Mouse (Mus musculus) liver, embryonic 13.5 days (tissue): Measurements from ENCODE around the gene Peli2. TPM values are rescaled to one million over a fixed set of nuclear protein-coding genes. Genes with fewer than 3 reads are reported as not detected.

Source experiments
- ATAC-seq: fragments of 200-750 bp; cut with Nextera tagmentation; 2 replicates; pipeline ENCODE4 v1.8.0; 2017; ENCODE audit warnings: low read depth, mild to moderate bottlenecking, moderate number of reproducible peaks, moderate library complexity
- DNase-seq: peaks from one replicate; pipeline ENCODE4 v3.0.0; 2022
- H3K27ac ChIP-seq: fragments of 300-500 bp; sonication (generic); 2 replicates; pipeline ENCODE4 v1.5.1; 2015; ENCODE audit warnings: moderate library complexity, mild to moderate bottlenecking, inconsistent platforms
- H3K27me3 ChIP-seq: fragments of 300-500 bp; sonication (generic); 2 replicates; pipeline ENCODE4 v1.6.1; 2015; ENCODE audit warnings: mild to moderate bottlenecking, inconsistent platforms
- H3K36me3 ChIP-seq: fragments of 300-500 bp; sonication (generic); 2 replicates; pipeline ENCODE4 v1.6.1; 2015; ENCODE audit warnings: mild to moderate bottlenecking, inconsistent platforms
- H3K4me1 ChIP-seq: fragments of 300-500 bp; sonication (generic); replicated peaks from 2 replicates; pipeline ENCODE4 v1.6.1; 2015; ENCODE audit warnings: inconsistent platforms
- H3K4me2 ChIP-seq: fragments of 300-500 bp; sonication (generic); 2 replicates; pipeline ENCODE4 v1.6.1; 2015; ENCODE audit warnings: inconsistent platforms, mild to moderate bottlenecking, moderate library complexity
- H3K4me3 ChIP-seq: fragments of 300-500 bp; sonication (generic); replicated peaks from 2 replicates; pipeline ENCODE4 v1.5.1; 2015; ENCODE audit warnings: mild to moderate bottlenecking, inconsistent platforms
- H3K9ac ChIP-seq: fragments of 300-500 bp; sonication (generic); 2 replicates; pipeline ENCODE4 v1.6.1; 2015; ENCODE audit warnings: mild to moderate bottlenecking, inconsistent platforms
- H3K9me3 ChIP-seq: fragments of 300-500 bp; sonication (generic); replicated peaks from 2 replicates; pipeline ENCODE4 v1.6.1; 2016; ENCODE audit warnings: inconsistent platforms
- WGBS: fragments of 180-500 bp; shearing (Covaris S2); methylation state at CpG from one replicate; pipeline ENCODE4 v1.1.7; 2015; ENCODE audit not compliant: insufficient replicate concordance; 5-methylcytosine and 5-hydroxymethylcytosine counted together
- polyA plus RNA-seq: library from polyadenylated mRNA; unstranded; fragments of >200 nt; fragmentation: Nextera tagmentation; extraction: Ambion mirVana; gene quantifications from 2 replicates; pipeline ENCODE4 v1.2.1, GENCODE M21; 2015

The Peli2 gene
- polyA plus RNA-seq, 1 experiment from 2014 or later: 0.77 TPM

DNA sequence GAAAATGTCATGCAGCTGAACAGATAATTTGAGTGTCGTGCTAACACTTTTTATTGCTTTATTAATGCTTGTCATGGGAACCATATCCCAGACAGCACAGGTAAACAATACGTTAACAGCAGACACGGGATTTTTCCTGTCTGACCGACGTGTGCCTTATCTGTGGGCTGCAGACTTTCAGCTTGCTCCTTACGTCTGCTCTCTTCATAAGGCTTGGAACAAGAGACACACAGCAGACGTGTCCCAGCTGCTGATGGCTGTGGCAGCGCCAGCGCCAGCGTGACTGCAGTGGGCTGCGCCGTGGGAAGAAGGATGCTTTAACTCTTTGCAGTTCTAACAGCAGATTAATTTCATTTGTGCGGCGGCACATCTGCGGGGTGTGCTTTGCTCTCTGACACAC lies 86.5 kb downstream of the Peli2 start:
- no peak overlapping the region for H3K4me3 ChIP-seq
- ATAC-seq (no peak), DNase-seq (no peak)
- no peaks in the 10 kb centered on the region for H3K9me3 ChIP-seq
- 27% methylated on average over 15 of the region's 15 CpGs for WGBS
- no peaks in the 10 kb centered on the region for H3K27me3 ChIP-seq
- no peaks in the 10 kb centered on the region for H3K36me3 ChIP-seq
- H3K4me1 ChIP-seq: peaks cover 18% of the 10 kb centered on the region
- H3K4me2 ChIP-seq: no peak overlapping the region
- no peak overlapping the region for H3K9ac ChIP-seq
- no peak overlapping the region for H3K27ac ChIP-seq

DNA sequence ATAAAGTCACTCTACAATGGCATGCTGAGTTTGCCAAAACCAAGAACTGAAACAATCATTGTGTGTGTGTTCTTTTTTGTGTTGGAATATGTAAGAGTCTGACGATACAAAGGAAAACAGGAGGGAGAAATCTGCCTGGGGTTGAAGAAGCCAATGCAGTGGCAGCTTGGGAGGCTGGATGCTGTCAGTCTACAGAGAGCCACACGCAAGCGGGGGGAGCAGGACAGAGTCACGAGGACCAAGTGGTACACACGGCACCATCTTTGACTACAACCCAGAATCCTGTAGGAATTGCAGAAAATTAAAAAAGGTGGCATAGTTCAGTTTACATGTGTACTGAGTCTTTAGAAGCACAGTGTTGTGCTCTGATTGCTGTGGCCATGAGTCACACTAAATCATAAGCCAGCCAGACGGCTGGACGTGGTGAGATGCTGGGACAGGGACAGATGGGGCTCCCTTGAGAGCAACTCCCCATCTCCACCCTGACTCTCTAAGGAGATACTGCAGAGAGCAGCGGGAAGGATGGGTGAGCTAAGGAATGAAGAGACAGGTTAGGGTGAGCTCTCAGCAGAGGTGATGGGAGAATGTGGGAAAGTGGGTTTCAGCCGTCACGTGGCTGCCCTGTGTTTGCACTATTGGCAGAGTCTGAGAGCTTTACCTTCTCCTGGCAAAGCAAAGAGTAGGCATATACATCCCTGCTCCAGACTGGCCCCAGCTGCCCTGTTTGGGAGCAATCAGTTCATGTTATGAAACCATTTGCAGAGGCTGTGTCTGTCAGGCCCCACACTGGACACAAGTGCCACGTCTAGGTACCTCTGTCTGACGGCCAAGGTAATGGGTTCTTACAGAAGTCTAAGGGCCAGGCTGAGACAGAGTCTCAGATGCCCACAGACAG lies 87.4 kb downstream of the Peli2 start:
- no peak overlapping the region for H3K27ac ChIP-seq
- H3K4me2 ChIP-seq: no peak overlapping the region
- no peak overlapping the region for H3K4me3 ChIP-seq
- no peaks in the 10 kb centered on the region for H3K27me3 ChIP-seq
- H3K9me3 ChIP-seq: no peaks in the 10 kb centered on the region
- H3K4me1 ChIP-seq: peaks cover 12% of the 10 kb centered on the region
- WGBS: 68% methylated on average over 12 of the region's 12 CpGs
- H3K36me3 ChIP-seq: no peaks in the 10 kb centered on the region
- no peak overlapping the region for H3K9ac ChIP-seq
- DNase-seq (no peak), ATAC-seq (no peak)

DNA sequence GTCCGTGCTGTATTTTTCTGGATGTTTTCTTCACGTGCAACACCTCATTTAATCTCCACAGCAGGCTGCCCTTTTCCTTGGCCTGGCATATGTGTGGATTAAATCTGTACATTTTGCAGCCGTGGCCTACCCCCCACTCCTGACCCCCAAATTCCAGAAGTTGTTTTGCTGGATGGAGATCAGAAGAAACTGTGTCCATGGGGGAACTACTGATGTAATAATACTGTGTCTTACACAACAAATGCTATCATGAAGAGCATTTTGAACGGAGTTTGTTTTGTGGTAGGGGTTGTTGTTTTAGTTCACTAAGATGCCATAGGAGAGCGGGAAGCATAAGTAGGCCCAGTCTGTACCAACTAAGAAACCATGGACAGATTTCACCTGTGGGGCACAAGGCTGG lies 88.8 kb downstream of the Peli2 start:
- Histone ChIP-seq H3K4me2 (no peak overlapping the region), H3K9me3 (no peaks in the 10 kb centered on the region), H3K27me3 (no peaks in the 10 kb centered on the region), H3K27ac (no peak overlapping the region), H3K9ac (no peak overlapping the region), H3K36me3 (no peaks in the 10 kb centered on the region), H3K4me3 (no peak overlapping the region), H3K4me1 (peaks cover 12% of the 10 kb centered on the region)
- no peak for DNase-seq
- WGBS: 81% methylated on average over 5 of the region's 5 CpGs
- no peak for ATAC-seq

DNA sequence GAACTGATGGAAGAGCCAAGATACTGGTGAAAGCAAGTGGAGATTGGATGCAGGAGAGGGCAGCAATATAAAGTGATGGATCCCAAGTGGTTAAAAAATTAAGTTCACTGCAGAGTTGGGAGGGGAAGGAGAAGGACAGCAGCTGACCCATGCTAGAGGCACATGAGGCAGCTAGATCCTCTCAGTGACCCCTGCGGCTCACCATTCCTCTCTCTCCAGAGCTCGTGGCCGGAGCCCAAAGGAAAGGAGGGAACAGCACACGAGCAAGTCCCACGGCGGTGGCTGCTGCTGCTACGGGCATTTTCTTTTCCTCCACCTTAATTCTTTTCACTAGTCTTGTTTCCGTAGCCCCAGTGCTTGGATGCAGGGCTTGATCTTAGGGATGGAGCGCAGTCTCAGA lies 89.5 kb downstream of the Peli2 start:
- Histone ChIP-seq H3K4me2 (no peak overlapping the region), H3K36me3 (no peaks in the 10 kb centered on the region), H3K4me1 (peaks cover 12% of the 10 kb centered on the region), H3K27ac (no peak overlapping the region), H3K9me3 (no peaks in the 10 kb centered on the region), H3K4me3 (no peak overlapping the region), H3K27me3 (no peaks in the 10 kb centered on the region), H3K9ac (no peak overlapping the region)
- WGBS: 71% methylated on average over 9 of the region's 9 CpGs
- no peak for ATAC-seq
- DNase-seq: no peak

DNA sequence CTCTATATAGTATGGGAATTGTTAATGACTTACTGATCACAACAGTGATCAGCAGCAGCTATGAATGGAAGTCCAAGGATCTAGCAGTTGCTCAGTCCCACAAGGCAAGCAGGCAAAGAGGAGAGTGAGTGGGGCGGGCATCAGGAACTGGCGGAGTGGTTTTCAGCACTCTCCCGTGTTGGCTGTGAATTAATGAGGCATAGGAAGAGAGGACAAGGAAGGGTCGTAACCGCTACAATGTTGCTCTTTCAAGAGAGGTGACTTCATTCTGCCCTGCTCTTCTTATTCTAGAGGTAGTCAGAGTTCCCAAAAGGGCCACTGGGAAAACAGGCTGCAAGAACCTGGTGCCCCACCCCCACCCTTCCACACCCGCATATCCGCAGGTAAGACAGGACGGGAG lies 90.9 kb downstream of the Peli2 start:
- ATAC-seq (no peak), DNase-seq (no peak)
- H3K9me3 ChIP-seq: no peaks in the 10 kb centered on the region
- no peak overlapping the region for H3K4me3 ChIP-seq
- H3K27me3 ChIP-seq: no peaks in the 10 kb centered on the region
- no peaks in the 10 kb centered on the region for H3K36me3 ChIP-seq
- H3K9ac ChIP-seq: no peak overlapping the region
- WGBS: 73% methylated on average over 8 of the region's 8 CpGs
- H3K4me1 ChIP-seq: peaks cover 9% of the 10 kb centered on the region
- no peak overlapping the region for H3K27ac ChIP-seq
- no peak overlapping the region for H3K4me2 ChIP-seq

DNA sequence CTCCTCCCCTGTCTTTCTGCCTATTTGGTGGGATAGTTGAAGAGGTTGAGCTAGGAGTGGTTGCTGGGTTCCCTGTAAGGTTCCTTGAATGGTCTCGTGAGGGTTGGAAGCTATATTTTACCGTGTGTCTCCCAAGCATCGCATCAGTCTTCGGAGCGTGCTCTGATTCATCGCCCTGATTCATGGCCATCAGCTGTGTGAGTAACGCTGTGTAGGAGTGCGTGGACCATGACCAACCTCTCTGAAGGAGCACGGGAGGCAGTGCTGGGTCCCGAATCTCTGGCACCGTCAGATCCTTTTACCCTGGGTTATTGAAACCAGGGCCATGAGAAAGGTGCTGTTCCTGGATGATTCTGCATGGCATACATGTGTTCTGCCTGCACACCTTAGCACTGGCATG lies 92.2 kb downstream of the Peli2 start:
- Histone ChIP-seq H3K4me1 (no peaks in the 10 kb centered on the region), H3K27me3 (no peaks in the 10 kb centered on the region), H3K9me3 (no peaks in the 10 kb centered on the region), H3K4me2 (no peak overlapping the region), H3K36me3 (no peaks in the 10 kb centered on the region), H3K4me3 (no peak overlapping the region), H3K9ac (no peak overlapping the region), H3K27ac (no peak overlapping the region)
- DNase-seq (no peak), ATAC-seq (no peak)
- WGBS: 82% methylated on average over 11 of the region's 11 CpGs

DNA sequence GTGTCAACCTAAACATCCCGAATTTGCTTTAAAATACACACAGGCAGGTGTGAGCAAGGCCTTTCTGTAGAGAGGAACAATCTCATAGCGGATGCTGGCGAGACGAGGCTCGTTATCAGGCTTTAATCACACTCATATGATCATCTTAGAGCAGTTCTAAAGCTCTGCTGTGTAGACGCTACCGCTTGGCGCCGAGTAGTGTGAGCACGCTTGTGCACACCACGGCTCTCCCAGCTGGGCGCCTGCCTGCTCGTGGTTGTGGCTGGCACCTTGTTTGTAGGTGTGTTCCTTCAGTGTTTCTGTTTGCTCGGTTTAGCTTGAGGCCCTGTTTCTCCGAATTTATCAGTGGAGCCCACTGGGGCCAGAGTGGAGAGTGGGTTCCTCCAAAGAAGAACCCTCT lies 93.0 kb downstream of the Peli2 start:
- Histone ChIP-seq H3K4me1 (no peaks in the 10 kb centered on the region), H3K27me3 (no peaks in the 10 kb centered on the region), H3K27ac (no peak overlapping the region), H3K9me3 (no peaks in the 10 kb centered on the region), H3K4me3 (no peak overlapping the region), H3K4me2 (no peak overlapping the region), H3K36me3 (no peaks in the 10 kb centered on the region), H3K9ac (no peak overlapping the region)
- DNase-seq (no peak), ATAC-seq (no peak)
- 76% methylated on average over 15 of the region's 15 CpGs for WGBS

DNA sequence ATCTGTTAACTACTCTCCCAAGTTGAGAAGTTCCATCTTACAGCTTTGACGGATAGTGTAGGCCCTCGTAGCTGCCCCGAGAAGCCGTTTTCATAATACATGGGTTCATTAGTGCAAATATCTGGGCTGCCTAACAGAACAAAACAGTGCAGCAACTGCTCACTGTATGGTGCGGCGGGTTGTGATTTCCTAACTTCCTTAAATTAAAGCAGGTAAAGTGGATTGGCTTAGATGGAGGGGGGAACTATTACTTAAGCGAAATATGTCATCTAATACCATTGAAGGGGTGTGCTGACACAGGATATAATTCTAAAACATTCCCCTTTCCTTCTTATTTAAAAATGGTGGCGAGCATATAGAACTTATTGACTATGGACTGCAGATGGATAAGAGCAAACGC lies 101.4 kb downstream of the Peli2 start:
- ATAC-seq: no peak
- H3K4me3 ChIP-seq: no peak overlapping the region
- no peaks in the 10 kb centered on the region for H3K27me3 ChIP-seq
- no peaks in the 10 kb centered on the region for H3K9me3 ChIP-seq
- 72% methylated on average over 9 of the region's 9 CpGs for WGBS
- H3K27ac ChIP-seq: no peak overlapping the region
- H3K4me1 ChIP-seq: no peaks in the 10 kb centered on the region
- no peaks in the 10 kb centered on the region for H3K36me3 ChIP-seq
- H3K4me2 ChIP-seq: no peak overlapping the region
- no peak for DNase-seq
- no peak overlapping the region for H3K9ac ChIP-seq

DNA sequence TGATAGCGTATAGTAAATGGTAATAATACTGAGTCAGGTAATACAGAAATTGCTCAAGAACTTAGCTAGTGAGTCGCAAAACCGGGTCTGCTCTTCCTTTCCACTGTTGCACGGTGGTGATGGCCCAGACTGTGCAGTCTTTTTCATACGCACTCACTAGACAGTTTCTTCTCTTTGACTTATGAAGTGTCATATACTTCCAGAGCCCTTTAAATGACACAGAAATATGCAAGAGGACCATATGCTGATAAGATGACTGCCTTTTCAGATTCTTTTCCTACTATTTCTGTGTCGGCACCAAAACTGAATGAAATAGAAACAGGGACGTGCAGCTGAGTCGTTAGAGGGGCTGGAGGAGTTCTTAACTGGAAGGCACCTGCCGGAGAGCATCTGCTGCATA lies 102.1 kb downstream of the Peli2 start:
- no peaks in the 10 kb centered on the region for H3K36me3 ChIP-seq
- no peaks in the 10 kb centered on the region for H3K4me1 ChIP-seq
- H3K27me3 ChIP-seq: no peaks in the 10 kb centered on the region
- no peaks in the 10 kb centered on the region for H3K9me3 ChIP-seq
- H3K4me2 ChIP-seq: no peak overlapping the region
- H3K9ac ChIP-seq: no peak overlapping the region
- H3K4me3 ChIP-seq: no peak overlapping the region
- no peak overlapping the region for H3K27ac ChIP-seq
- no peak for ATAC-seq
- 67% methylated on average over 9 of the region's 9 CpGs for WGBS
- no peak for DNase-seq

DNA sequence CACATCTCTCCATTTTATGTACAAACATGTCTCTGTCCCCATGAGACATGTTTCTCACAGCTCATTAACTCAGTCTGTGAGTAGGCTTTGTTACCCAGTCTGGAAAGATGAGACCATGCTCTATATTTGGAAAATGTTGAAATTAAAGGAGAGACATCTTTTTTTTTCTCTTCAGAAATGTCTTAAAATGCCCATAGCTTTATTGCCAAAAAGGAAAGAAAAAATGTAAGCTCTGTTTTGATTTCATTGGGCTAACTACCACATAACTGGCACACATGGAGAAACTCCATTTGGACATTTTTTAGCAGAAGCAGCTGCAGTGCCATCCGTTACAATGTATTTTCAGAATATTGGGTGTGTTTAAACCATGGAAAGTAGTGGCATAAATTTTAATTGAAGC lies 103.6 kb downstream of the Peli2 start:
- Histone ChIP-seq H3K4me2 (no peak overlapping the region), H3K9ac (no peak overlapping the region), H3K27me3 (no peaks in the 10 kb centered on the region), H3K4me1 (no peaks in the 10 kb centered on the region), H3K27ac (no peak overlapping the region), H3K9me3 (no peaks in the 10 kb centered on the region), H3K4me3 (no peak overlapping the region), H3K36me3 (no peaks in the 10 kb centered on the region)
- WGBS: 71% methylated on average over 1 of the region's 1 CpGs
- DNase-seq: no peak
- ATAC-seq: no peak

DNA sequence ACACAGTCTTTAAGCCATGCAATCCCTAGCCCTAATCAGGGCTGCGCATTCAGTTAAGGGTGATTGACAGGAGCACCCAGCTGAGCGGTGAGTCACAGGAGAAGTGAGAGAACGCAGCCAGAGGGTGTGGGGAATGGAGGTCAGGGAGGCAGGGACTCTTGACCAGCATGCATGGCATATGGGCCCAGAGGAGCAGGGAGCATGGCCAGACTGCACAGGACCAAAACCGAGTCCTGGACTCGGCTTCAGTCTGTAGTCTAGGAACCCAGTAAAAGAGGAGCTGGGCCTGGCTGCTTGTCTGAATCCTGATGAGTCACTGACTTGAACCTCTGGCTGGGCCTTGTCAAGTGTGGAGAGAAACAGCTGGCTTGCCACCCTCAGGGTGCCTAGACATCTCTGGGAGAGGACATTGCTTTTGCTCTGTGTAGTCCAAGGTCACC lies 104.3 kb downstream of the Peli2 start:
- no peak overlapping the region for H3K4me2 ChIP-seq
- DNase-seq (no peak), ATAC-seq (no peak)
- no peak overlapping the region for H3K4me3 ChIP-seq
- no peaks in the 10 kb centered on the region for H3K9me3 ChIP-seq
- H3K36me3 ChIP-seq: no peaks in the 10 kb centered on the region
- no peak overlapping the region for H3K27ac ChIP-seq
- H3K27me3 ChIP-seq: no peaks in the 10 kb centered on the region
- no peaks in the 10 kb centered on the region for H3K4me1 ChIP-seq
- H3K9ac ChIP-seq: no peak overlapping the region
- WGBS: 49% methylated on average over 5 of the region's 5 CpGs

DNA sequence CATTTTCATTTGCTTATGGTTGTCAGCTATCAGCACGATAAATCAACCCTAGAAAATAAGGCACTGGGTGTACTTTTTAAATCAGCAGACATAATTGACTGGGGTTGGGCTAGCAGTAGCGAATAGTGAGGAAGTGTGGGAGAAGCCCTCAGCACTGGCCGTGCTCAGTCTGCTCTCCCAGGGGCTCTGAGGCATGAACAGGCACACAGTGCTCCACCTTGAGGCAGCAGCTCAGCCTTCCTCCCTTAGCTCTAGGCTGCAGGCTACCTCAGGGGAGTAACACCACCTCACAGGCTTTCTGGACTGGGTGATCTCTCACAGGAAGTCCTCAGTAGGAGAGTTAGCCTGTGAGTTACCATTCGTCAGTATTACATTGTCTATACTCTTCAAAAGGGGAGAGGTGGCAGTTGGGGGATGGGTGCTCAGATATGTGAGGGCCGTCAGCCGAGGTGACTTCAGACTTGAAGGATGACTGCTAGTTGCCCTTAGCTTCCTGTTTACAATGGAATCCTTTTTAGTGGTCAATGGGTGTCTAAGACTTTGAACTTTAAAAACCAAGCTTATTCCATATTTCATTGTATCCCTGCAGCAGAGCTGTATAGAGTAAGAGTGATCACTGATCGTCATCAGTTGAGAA lies 105.3 kb downstream of the Peli2 start:
- ATAC-seq: no peak
- 54% methylated on average over 7 of the region's 7 CpGs for WGBS
- no peaks in the 10 kb centered on the region for H3K4me1 ChIP-seq

More for the DNA sequence above, 105.3 kb downstream of the Peli2 start:
- no peaks in the 10 kb centered on the region for H3K36me3 ChIP-seq
- no peak overlapping the region for H3K4me2 ChIP-seq
- no peak overlapping the region for H3K4me3 ChIP-seq
- H3K9me3 ChIP-seq: no peaks in the 10 kb centered on the region
- no peak for DNase-seq
- H3K9ac ChIP-seq: no peak overlapping the region
- H3K27me3 ChIP-seq: no peaks in the 10 kb centered on the region
- H3K27ac ChIP-seq: no peak overlapping the region
